Mouse (Mus musculus) adrenal gland, adult 10 weeks (tissue): ENCODE results near the gene Comp. TPM values are rescaled to one million over a fixed set of nuclear protein-coding genes. Genes with fewer than 3 reads are reported as not detected.

Experiments used
- polyA plus RNA-seq: library from polyadenylated mRNA; stranded (reverse); fragments of 350-450 nt; fragmentation: Illumina TruSeq; extraction: RNeasy Lipid Tissue Mini Kit (QIAGEN cat#74804); gene quantifications from one replicate; pipeline ENCODE4 v1.2.3, GENCODE M21; 2014; ENCODE audit warnings: low read depth, low replicate concordance

Gene Comp
- not detected for polyA plus RNA-seq

GRCm38 (mm10) chr8:70373397-70374317 lies at the start of gene Comp:
Gene Comp, plus strand, starts transcription at chr8:70373558.

GRCm38 (mm10) chr8:70329124-70329834 lies 44.1 kb upstream of the Comp start, which contains the start of gene Gdf1:
Gene Gdf1, plus strand, starts transcription at chr8:70329817.

GRCm38 (mm10) chr8:70353194-70353817 lies 20.1 kb upstream of the Comp start, which contains the start of gene Upf1:
Gene Upf1, minus strand, starts transcription at chr8:70353278.

Other genes with a start within 250 kb of the Comp start
- 1.6 TPM for gene Nr2c2ap, start 242.2 kb upstream of the Comp start, polyA plus RNA-seq
- gene Rfxank, start 234.4 kb upstream of the Comp start, polyA plus RNA-seq: 0.52 TPM
- gene Borcs8, start 234.1 kb upstream of the Comp start, polyA plus RNA-seq: 11.1 TPM
- not detected for gene Mef2b, start 233.8 kb upstream of the Comp start, polyA plus RNA-seq
- gene Tmem161a, start 201.2 kb upstream of the Comp start, polyA plus RNA-seq: 7.5 TPM
- 3.5 TPM for gene Slc25a42, start 161.3 kb upstream of the Comp start, polyA plus RNA-seq
- gene Sugp2, start 139.3 kb upstream of the Comp start, polyA plus RNA-seq: 5.9 TPM
- 0.29 TPM for gene Armc6, start 139.1 kb upstream of the Comp start, polyA plus RNA-seq
- not detected for gene Homer3, start 90.7 kb upstream of the Comp start, polyA plus RNA-seq
- 4.1 TPM for gene Ddx49, start 71.1 kb upstream of the Comp start, polyA plus RNA-seq
- gene Cope, start 71.0 kb upstream of the Comp start, polyA plus RNA-seq: 0.82 TPM
- not detected for gene Cers1, start 57.8 kb upstream of the Comp start, polyA plus RNA-seq
- gene Gdf1, start 43.7 kb upstream of the Comp start, polyA plus RNA-seq: not detected
- 4.0 TPM for gene Upf1, start 20.3 kb upstream of the Comp start, polyA plus RNA-seq
- gene Crtc1, start 66.0 kb downstream of the Comp start, polyA plus RNA-seq: 2.6 TPM
- 5.4 TPM for gene Klhl26, start 103.4 kb downstream of the Comp start, polyA plus RNA-seq
- gene Tmem59l, start 113.8 kb downstream of the Comp start, polyA plus RNA-seq: 0.82 TPM
- gene Crlf1, start 119.6 kb downstream of the Comp start, polyA plus RNA-seq: not detected
- gene Rex1bd, start 133.2 kb downstream of the Comp start, polyA plus RNA-seq: not detected
- gene Uba52, start 137.2 kb downstream of the Comp start, polyA plus RNA-seq: 3.9 TPM
- gene Fkbp8, start 154.2 kb downstream of the Comp start, polyA plus RNA-seq: 5.1 TPM
- 8.0 TPM for gene Kxd1, start 154.4 kb downstream of the Comp start, polyA plus RNA-seq
- 0.58 TPM for gene Ell, start 165.9 kb downstream of the Comp start, polyA plus RNA-seq
- 0.29 TPM for gene Isyna1, start 220.8 kb downstream of the Comp start, polyA plus RNA-seq
- gene Ssbp4, start 235.3 kb downstream of the Comp start, polyA plus RNA-seq: not detected
- gene Lrrc25, start 242.6 kb downstream of the Comp start, polyA plus RNA-seq: not detected